Mouse (Mus musculus) kidney, embryonic 16.5 days (tissue): ENCODE data around the gene Kat6b. TPM values are rescaled to one million over a fixed set of nuclear protein-coding genes. Genes with fewer than 3 reads are reported as not detected.

Experiments used
- ATAC-seq: fragments of 200-750 bp; cut with Nextera tagmentation; 2 replicates; pipeline ENCODE4 v1.8.0; 2017; ENCODE audit warnings: moderate TSS enrichment; ENCODE audit not compliant: low FRiP score, low TSS enrichment
- H3K27ac ChIP-seq: fragments of 300-500 bp; sonication (generic); 2 replicates; pipeline ENCODE4 v1.5.1; 2014; ENCODE audit warnings: low read length
- H3K27me3 ChIP-seq: fragments of 300-500 bp; sonication (generic); 2 replicates; pipeline ENCODE4 v1.6.1; 2014; ENCODE audit warnings: low read length, control low read depth, mixed read lengths; ENCODE audit not compliant: insufficient read depth
- H3K36me3 ChIP-seq: fragments of 300-500 bp; sonication (generic); 2 replicates; pipeline ENCODE4 v1.6.1; 2014; ENCODE audit warnings: low read length, control low read depth, mixed read lengths; ENCODE audit not compliant: insufficient read depth
- H3K4me1 ChIP-seq: fragments of 300-500 bp; sonication (generic); 2 replicates; pipeline ENCODE4 v1.6.1; 2014; ENCODE audit warnings: low read length, control low read depth, mixed read lengths; ENCODE audit not compliant: insufficient read depth
- H3K4me2 ChIP-seq: fragments of 300-500 bp; sonication (generic); replicated peaks from 2 replicates; pipeline ENCODE4 v1.6.1; 2014; ENCODE audit warnings: low read depth, low read length
- H3K4me3 ChIP-seq: fragments of 300-500 bp; sonication (generic); 2 replicates; pipeline ENCODE4 v1.5.1; 2014; ENCODE audit warnings: mild to moderate bottlenecking, low read length
- H3K9ac ChIP-seq: fragments of 300-500 bp; sonication (generic); replicated peaks from 2 replicates; pipeline ENCODE4 v1.6.1; 2014; ENCODE audit warnings: low read length
- H3K9me3 ChIP-seq: fragments of 300-500 bp; sonication (generic); 2 replicates; pipeline ENCODE4 v1.6.1; 2016; ENCODE audit warnings: low read length, control low read depth
- WGBS: fragments of 180-500 bp; shearing (Covaris S2); extraction: QIAGEN DNeasy Blood & Tissue Kit; methylation state at CpG from one replicate; pipeline ENCODE4 v1.1.7; 2014; 5-methylcytosine and 5-hydroxymethylcytosine counted together
- polyA plus RNA-seq: library from polyadenylated mRNA; unstranded; fragments of >200 nt; fragmentation: Nextera tagmentation; extraction: Ambion mirVana; gene quantifications from 2 replicates; pipeline ENCODE4 v1.2.1, GENCODE M21; 2015

Kat6b gene
- polyA plus RNA-seq, 1 experiment from 2014 or later, result 12.0 TPM

DNA sequence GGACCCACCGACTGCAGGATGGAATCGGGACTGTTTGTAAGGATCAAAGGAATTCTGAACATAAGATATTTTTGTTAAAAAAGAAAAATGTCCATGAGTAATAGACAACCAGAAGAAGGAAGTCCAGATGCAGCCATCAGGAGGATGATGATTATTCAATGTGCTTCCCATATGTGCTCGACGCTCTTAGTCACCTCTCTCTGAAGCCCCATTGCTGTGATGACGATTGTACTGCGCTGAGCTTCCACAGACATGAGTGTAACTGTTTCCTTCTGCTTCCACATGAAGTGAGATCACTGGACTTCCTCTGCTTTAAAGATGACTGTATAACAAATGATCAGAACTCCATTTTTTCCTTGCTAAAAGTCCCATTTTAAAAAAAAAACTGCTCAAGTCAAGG is 131.8 kb downstream of the Kat6b start:
- Histone ChIP-seq H3K4me2 (no peak overlapping the region), H3K4me1 (peaks cover 19% of the 10 kb centered on the region; the same call in 1 of the 2 replicates), H3K27me3 (no peaks in the 10 kb centered on the region), H3K9ac (no peak overlapping the region), H3K36me3 (no peaks in the 10 kb centered on the region), H3K9me3 (no peaks in the 10 kb centered on the region), H3K4me3 (no peak overlapping the region), H3K27ac (no peak overlapping the region)
- ATAC-seq, result no peak
- 84% methylated on average over 6 of the region's 6 CpGs for WGBS

DNA sequence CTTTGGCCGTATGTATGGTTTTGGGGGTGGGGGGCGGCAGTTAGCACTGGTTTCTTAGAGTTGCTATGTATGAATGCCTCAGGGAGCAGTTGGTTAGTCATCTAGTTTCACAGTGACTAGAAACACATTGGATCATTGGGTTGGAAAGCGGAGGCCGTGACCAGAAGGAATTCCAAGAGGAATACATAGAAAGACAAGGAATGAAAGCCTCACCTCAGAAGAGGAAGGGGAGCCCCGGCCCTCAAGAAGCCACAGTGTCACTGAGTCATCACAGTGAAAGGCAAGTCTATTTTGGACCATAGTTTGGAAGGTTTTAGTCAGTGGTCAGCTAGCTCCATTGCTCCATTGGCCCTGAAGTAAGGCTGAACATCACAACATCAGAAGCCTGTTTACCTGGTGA is 132.9 kb downstream of the Kat6b start:
- Histone ChIP-seq H3K27me3 (no peaks in the 10 kb centered on the region), H3K4me2 (no peak overlapping the region), H3K4me1 (peaks cover 12% of the 10 kb centered on the region; the same call in 1 of the 2 replicates), H3K36me3 (peaks cover 4% of the 10 kb centered on the region), H3K9me3 (no peaks in the 10 kb centered on the region), H3K4me3 (no peak overlapping the region), H3K9ac (no peak overlapping the region), H3K27ac (peak overlapping the region; percentile 54)
- 60% methylated on average over 5 of the region's 5 CpGs for WGBS
- ATAC-seq, result no peak

GRCm38 (mm10) chr14:21615853-21616252 is 134.6 kb downstream of the Kat6b start:
- H3K4me3 ChIP-seq, result no peak overlapping the region
- H3K9me3 ChIP-seq, result no peaks in the 10 kb centered on the region
- H3K4me2 ChIP-seq, result no peak overlapping the region
- ATAC-seq, result no peak
- H3K27me3 ChIP-seq, result no peaks in the 10 kb centered on the region
- 96% methylated on average over 2 of the region's 2 CpGs for WGBS
- peaks cover 10% of the 10 kb centered on the region; the same call in 1 of the 2 replicates for H3K4me1 ChIP-seq
- H3K27ac ChIP-seq, result no peak overlapping the region
- peaks cover 8% of the 10 kb centered on the region for H3K36me3 ChIP-seq
- no peak overlapping the region for H3K9ac ChIP-seq

DNA sequence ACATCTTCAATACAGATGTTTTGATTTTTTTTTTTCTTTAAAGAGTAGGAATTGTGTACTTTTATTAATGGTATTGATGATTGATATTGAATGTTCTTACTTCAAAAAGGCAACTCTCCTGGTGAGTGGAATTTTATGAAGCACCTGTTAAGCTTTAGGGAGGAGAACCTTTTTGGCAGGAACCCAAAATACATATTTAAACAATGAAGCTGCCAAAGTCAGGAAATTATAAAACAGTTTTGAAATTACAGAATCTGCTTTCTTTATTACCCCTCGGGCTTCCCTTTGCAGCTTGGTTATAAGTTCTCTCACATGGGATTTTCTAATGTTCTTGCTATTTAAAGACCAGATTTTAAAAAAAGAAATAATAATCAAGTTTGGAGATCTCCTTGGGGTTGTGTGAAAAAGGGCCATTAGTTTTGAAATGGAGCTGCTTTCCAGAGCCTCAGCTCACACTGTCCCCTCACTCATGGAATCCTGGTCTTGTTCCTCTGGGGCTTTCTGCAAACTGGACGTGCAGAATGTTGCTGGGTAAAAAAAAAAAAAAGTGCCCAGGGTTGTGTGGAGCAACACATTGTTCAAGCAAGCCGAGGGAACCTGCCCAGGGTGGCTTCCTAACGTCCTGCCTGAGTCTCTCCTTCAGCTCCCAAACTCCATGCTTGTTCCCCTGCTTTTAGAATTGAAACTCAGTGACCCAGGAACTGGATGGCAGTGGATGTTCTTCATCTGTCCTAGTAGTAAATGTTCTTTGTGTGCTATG is 136.2 kb downstream of the Kat6b start:
- no peaks in the 10 kb centered on the region for H3K9me3 ChIP-seq
- no peak overlapping the region for H3K4me3 ChIP-seq
- H3K4me1 ChIP-seq, result peaks cover 10% of the 10 kb centered on the region; the same call in 1 of the 2 replicates
- peaks cover 8% of the 10 kb centered on the region for H3K36me3 ChIP-seq
- no peaks in the 10 kb centered on the region for H3K27me3 ChIP-seq
- 40% methylated on average over 4 of the region's 4 CpGs for WGBS
- no peak overlapping the region for H3K4me2 ChIP-seq
- no peak for ATAC-seq
- H3K27ac ChIP-seq, result peak overlapping the region; percentile 53; the same call in 1 of the 2 replicates
- H3K9ac ChIP-seq, result no peak overlapping the region

DNA sequence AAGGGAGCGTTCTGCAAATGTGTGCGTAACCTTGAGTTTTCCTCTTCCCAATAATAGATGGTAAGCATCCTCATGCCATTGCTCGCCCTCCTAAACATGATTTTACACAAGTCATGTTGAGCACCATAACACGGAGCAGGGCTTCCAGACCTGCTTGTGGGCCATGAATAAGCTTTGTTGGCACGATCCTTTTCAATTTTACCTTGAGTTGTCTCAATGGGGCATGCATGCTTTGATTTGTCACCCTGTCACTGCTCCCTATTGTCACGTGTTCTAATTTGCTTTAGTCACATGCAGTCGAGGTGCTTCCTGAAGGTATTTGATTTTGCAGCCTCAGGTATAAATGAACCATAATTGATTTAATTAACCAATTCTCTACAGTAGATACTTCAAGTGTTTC is 138.7 kb downstream of the Kat6b start:
- 91% methylated on average over 7 of the region's 7 CpGs for WGBS
- Histone ChIP-seq H3K9ac (no peak overlapping the region), H3K4me2 (no peak overlapping the region), H3K36me3 (peaks cover 13% of the 10 kb centered on the region), H3K4me3 (no peak overlapping the region), H3K4me1 (no peaks in the 10 kb centered on the region), H3K9me3 (no peaks in the 10 kb centered on the region), H3K27ac (no peak overlapping the region), H3K27me3 (no peaks in the 10 kb centered on the region)
- no peak for ATAC-seq

DNA sequence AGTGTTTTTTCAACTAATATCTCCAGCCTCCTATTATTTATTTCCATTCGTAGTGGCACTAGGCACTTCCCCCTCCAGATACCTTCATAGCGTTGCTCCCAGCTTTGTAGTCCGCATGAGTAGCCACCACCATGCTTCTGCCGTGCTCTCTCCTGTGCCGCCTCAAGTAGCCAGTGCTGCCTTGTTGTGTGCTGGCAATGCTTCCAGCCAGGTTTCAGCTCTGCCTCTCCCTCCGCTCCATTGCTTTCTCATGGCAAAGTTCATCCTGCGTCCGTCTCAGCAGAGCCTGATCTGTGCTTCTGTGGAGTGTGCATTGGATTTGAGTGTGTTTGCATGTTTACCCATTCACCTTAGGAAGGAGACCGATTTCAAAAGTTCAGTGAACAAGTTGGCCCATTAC is 144.7 kb downstream of the Kat6b start:
- H3K4me1 ChIP-seq, result no peaks in the 10 kb centered on the region
- no peak overlapping the region for H3K4me2 ChIP-seq
- peaks cover 41% of the 10 kb centered on the region for H3K36me3 ChIP-seq
- H3K9me3 ChIP-seq, result no peaks in the 10 kb centered on the region
- no peak overlapping the region for H3K4me3 ChIP-seq
- ATAC-seq, result no peak
- 87% methylated on average over 9 of the region's 9 CpGs for WGBS
- H3K27ac ChIP-seq, result no peak overlapping the region
- no peaks in the 10 kb centered on the region for H3K27me3 ChIP-seq
- no peak overlapping the region for H3K9ac ChIP-seq

DNA sequence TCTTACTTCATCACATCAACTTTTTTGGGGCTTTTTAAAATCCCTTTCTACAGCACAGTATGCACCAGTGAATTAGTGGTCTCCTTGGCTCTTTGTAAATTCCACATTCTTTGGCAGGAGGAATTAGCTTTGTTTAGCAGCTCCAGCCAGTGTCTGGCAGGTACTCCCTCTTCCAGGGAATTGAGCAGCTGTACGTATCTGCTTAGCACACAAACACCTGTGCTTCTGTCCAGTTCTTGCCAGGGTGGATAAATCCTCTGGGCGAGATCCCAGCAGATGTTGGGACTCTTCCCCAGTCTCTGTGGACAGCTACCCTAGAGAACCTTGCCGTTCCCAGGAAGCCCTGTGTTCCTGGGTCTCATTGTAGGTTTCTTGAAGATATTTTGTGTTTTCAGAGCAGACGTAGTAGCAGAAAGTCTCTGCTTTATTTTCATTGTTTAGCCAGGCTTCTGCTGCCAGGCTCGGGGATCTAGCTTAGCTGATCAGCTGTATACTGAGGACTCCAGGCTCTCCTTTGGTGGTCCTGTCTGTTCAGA is 150.5 kb downstream of the Kat6b start:
- H3K4me1 ChIP-seq, result no peaks in the 10 kb centered on the region
- no peak overlapping the region for H3K9ac ChIP-seq
- H3K27me3 ChIP-seq, result no peaks in the 10 kb centered on the region
- no peak overlapping the region for H3K27ac ChIP-seq
- H3K9me3 ChIP-seq, result no peaks in the 10 kb centered on the region
- WGBS, result 78% methylated on average over 5 of the region's 5 CpGs
- ATAC-seq, result no peak
- peaks cover 33% of the 10 kb centered on the region for H3K36me3 ChIP-seq
- no peak overlapping the region for H3K4me2 ChIP-seq
- H3K4me3 ChIP-seq, result no peak overlapping the region

DNA sequence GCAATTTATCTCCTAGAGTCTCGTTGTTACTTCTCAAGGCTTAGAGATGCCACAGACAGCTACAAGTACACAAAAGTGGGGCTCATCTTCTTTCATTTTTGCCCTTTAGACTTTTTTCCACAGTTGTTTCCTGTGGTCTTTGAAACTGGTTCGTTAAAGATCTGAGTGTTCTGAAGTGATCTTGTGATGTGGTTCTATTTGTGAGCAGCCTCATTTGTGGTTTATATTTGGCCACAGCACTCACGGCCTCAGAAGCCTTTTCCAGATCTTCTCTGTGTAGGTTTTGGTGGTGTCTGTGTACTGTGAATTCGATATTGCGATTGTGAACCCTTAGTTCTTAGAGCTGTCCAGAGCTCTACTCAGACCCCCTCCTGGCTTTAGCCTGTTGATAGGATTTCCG is 155.3 kb downstream of the Kat6b start:
- no peak overlapping the region for H3K4me3 ChIP-seq
- no peak overlapping the region for H3K27ac ChIP-seq
- no peak overlapping the region for H3K4me2 ChIP-seq
- no peaks in the 10 kb centered on the region for H3K27me3 ChIP-seq
- H3K9ac ChIP-seq, result no peak overlapping the region
- peaks cover 13% of the 10 kb centered on the region for H3K36me3 ChIP-seq
- H3K9me3 ChIP-seq, result no peaks in the 10 kb centered on the region
- no peak for ATAC-seq
- H3K4me1 ChIP-seq, result no peaks in the 10 kb centered on the region
- 75% methylated on average over 6 of the region's 6 CpGs for WGBS

- no peak overlapping the region for H3K9ac ChIP-seq
- no peaks in the 10 kb centered on the region for H3K4me1 ChIP-seq
- no peaks in the 10 kb centered on the region for H3K9me3 ChIP-seq
- no peak for ATAC-seq
- H3K27ac ChIP-seq, result no peak overlapping the region
- no peaks in the 10 kb centered on the region for H3K27me3 ChIP-seq
- H3K4me2 ChIP-seq, result no peak overlapping the region
- WGBS, result 60% methylated on average over 4 of the region's 4 CpGs
- H3K36me3 ChIP-seq, result peaks cover 18% of the 10 kb centered on the region
- H3K4me3 ChIP-seq, result no peak overlapping the region
These were observed 159.7 kb downstream of the Kat6b start for GRCm38 (mm10) chr14:21640806-21641435.

- 60% methylated on average over 2 of the region's 2 CpGs for WGBS
- Histone ChIP-seq H3K4me3 (no peak overlapping the region), H3K4me1 (peaks cover 6% of the 10 kb centered on the region; the same call in 1 of the 2 replicates), H3K4me2 (no peak overlapping the region), H3K27ac (no peak overlapping the region), H3K27me3 (no peaks in the 10 kb centered on the region), H3K9ac (no peak overlapping the region), H3K36me3 (peaks cover 9% of the 10 kb centered on the region), H3K9me3 (no peaks in the 10 kb centered on the region)
- ATAC-seq, result no peak
These were observed 172.6 kb downstream of the Kat6b start for GRCm38 (mm10) chr14:21653813-21654212.
